Mouse (Mus musculus) intestine, postnatal 0 days (tissue): ENCODE measurements around the gene Scmh1. TPM values are rescaled to one million over a fixed set of nuclear protein-coding genes. Genes with fewer than 3 reads are reported as not detected.

Experiments used
- ATAC-seq: fragments of 200-750 bp; cut with Nextera tagmentation; 2 replicates; pipeline ENCODE4 v1.8.0; 2017; ENCODE audit warnings: mild to moderate bottlenecking, moderate TSS enrichment, moderate library complexity
- H3K27ac ChIP-seq: fragments of 300-500 bp; sonication (generic); 2 replicates; pipeline ENCODE4 v1.5.1; 2014; ENCODE audit warnings: mild to moderate bottlenecking, low read depth, low read length, moderate library complexity
- H3K27me3 ChIP-seq: fragments of 300-500 bp; sonication (generic); replicated peaks from 2 replicates; pipeline ENCODE4 v1.6.1; 2014; ENCODE audit warnings: low read length, mixed read lengths; ENCODE audit not compliant: control insufficient read depth, insufficient read depth
- H3K36me3 ChIP-seq: fragments of 300-500 bp; sonication (generic); 2 replicates; pipeline ENCODE4 v1.6.1; 2014; ENCODE audit warnings: mild to moderate bottlenecking, moderate library complexity; ENCODE audit not compliant: control insufficient read depth, insufficient read depth
- H3K4me1 ChIP-seq: fragments of 300-500 bp; sonication (generic); replicated peaks from 2 replicates; pipeline ENCODE4 v1.6.1; 2014; ENCODE audit warnings: antibody characterized with exemption, low read length, mixed read lengths; ENCODE audit not compliant: control insufficient read depth, insufficient read depth
- H3K4me2 ChIP-seq: fragments of 300-500 bp; sonication (generic); replicated peaks from 2 replicates; pipeline ENCODE4 v1.6.1; 2014; ENCODE audit warnings: low read depth, mild to moderate bottlenecking, moderate library complexity
- H3K4me3 ChIP-seq: fragments of 300-500 bp; sonication (generic); 2 replicates; pipeline ENCODE4 v1.5.1; 2014; ENCODE audit warnings: low read depth, low read length
- H3K9ac ChIP-seq: fragments of 300-500 bp; sonication (generic); 2 replicates; pipeline ENCODE4 v1.6.1; 2014; ENCODE audit warnings: mild to moderate bottlenecking, low read depth, low read length
- H3K9me3 ChIP-seq: fragments of 300-500 bp; sonication (generic); 2 replicates; pipeline ENCODE4 v1.6.1; 2016; ENCODE audit warnings: mixed run types; ENCODE audit not compliant: control insufficient read depth
- CTCF ChIP-seq: sonication (generic); IDR thresholded peaks from 2 replicates; pipeline ENCODE4 v1.5.1; 2016; ENCODE audit warnings: low read depth, mild to moderate bottlenecking, control low read depth, antibody characterized with exemption, moderate library complexity
- WGBS: fragments of 180-500 bp; shearing (Covaris S2); extraction: QIAGEN DNeasy Blood & Tissue Kit; methylation state at CpG from one replicate; pipeline ENCODE4 v1.1.7; 2014; 5-methylcytosine and 5-hydroxymethylcytosine counted together
- polyA plus RNA-seq: library from polyadenylated mRNA; unstranded; fragments of >200 nt; fragmentation: Nextera tagmentation; extraction: Ambion mirVana; gene quantifications from 2 replicates; pipeline ENCODE4 v1.2.1, GENCODE M21; 2015

The Scmh1 gene
- polyA plus RNA-seq, 1 experiment from 2014 or later = 21.8 TPM

DNA sequence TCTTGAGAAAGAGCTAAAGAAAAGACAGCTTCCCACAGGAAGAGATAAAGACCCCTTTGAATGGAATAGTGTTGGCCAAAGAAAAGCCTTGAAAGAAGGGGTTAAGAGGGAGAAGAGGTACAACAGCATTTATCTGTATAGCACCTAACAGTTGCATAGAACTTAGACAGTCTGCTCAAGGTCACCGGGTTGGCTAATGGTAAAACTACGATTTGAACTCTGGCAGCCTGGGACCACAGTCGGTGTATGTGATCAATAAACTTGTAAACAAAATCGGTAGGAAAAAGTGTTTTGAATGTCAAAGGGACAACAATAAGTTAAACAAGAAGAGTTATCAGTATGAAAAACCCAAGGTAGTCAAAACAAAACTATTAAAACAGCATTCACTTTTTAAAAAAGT, 13.0 kb downstream of the Scmh1 start:
- ATAC-seq = no peak
- TF ChIP-seq CTCF = no peak
- Histone ChIP-seq H3K9ac (no peak overlapping the region), H3K27me3 (no peaks in the 10 kb centered on the region), H3K36me3 (no peaks in the 10 kb centered on the region), H3K4me1 (no peaks in the 10 kb centered on the region), H3K4me2 (no peak overlapping the region), H3K9me3 (no peaks in the 10 kb centered on the region), H3K27ac (no peak overlapping the region), H3K4me3 (no peak overlapping the region)
- 76% methylated on average over 4 of the region's 4 CpGs for WGBS

DNA sequence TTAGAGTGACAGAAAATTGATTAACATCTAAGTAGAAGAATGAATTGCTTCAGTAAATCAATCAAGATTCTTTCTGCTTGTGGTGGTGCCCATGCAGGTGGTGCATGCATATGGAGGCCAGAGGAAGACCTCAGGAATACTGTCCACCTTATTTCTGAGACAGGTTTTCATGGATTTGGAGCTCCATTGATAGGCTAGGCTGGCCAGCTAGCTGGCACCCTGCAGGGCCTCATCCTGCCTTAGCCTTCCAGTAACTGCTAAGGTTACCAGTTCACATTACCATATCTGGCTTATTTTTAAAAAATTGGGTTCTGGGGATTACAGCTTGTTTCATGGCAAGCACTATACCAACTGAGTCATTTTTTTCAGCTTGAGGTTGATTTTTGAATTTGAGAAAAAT, 15.1 kb downstream of the Scmh1 start:
- no peak overlapping the region for H3K27ac ChIP-seq
- no peak overlapping the region for H3K4me3 ChIP-seq
- H3K27me3 ChIP-seq = no peaks in the 10 kb centered on the region
- H3K4me2 ChIP-seq = no peak overlapping the region
- no peak overlapping the region for H3K9ac ChIP-seq
- no peaks in the 10 kb centered on the region for H3K36me3 ChIP-seq
- ATAC-seq = no peak
- no peak for TF ChIP-seq CTCF
- H3K9me3 ChIP-seq = no peaks in the 10 kb centered on the region
- H3K4me1 ChIP-seq = no peaks in the 10 kb centered on the region

DNA sequence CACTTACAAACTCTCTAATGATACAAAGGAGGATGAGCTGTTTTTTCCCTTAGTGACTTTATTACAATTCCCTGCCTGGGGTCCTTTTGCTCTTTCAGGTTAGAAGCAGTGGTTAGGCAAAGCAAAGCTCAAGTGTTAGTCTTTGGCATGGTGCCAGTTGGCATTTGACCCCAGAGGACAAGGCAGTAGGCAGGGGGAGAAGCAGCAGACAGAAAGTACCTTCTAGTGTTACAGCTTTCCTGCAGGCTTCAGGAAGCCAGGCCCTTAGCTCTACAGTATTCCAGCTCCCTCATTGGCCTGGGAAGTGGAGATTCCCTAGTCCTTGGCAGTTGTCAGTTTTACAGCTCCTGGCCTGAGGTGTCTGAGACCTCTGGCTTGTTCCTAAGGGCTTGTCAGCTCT, 15.6 kb downstream of the Scmh1 start:
- Histone ChIP-seq H3K4me2 (no peak overlapping the region), H3K36me3 (no peaks in the 10 kb centered on the region), H3K4me3 (no peak overlapping the region), H3K27me3 (no peaks in the 10 kb centered on the region), H3K4me1 (no peaks in the 10 kb centered on the region), H3K27ac (no peak overlapping the region), H3K9me3 (no peaks in the 10 kb centered on the region), H3K9ac (no peak overlapping the region)
- TF ChIP-seq CTCF = no peak
- ATAC-seq = no peak

DNA sequence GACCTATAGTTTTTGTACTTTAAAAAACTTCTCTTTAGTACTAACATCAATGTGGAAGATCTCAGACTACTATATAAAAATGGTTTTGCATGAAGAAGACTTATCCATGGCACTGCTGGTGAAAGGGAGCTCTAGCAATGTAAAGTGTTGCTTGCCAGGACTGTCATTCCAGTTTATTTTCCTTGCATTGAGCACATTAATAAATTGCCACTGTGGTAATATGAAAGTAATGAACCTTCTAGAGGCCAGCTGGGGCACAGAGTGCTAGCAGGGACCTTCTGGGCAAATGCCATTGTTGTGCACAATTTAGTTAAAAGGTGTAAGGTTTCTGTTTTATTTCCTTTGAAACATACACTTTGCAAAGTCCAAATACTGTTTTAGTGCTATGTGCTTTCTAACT, 25.5 kb downstream of the Scmh1 start:
- no peak overlapping the region for H3K4me2 ChIP-seq
- no peaks in the 10 kb centered on the region for H3K9me3 ChIP-seq
- no peak overlapping the region for H3K4me3 ChIP-seq
- H3K27me3 ChIP-seq = no peaks in the 10 kb centered on the region
- H3K27ac ChIP-seq = no peak overlapping the region
- H3K36me3 ChIP-seq = no peaks in the 10 kb centered on the region
- TF ChIP-seq CTCF = no peak
- H3K4me1 ChIP-seq = no peaks in the 10 kb centered on the region
- no peak overlapping the region for H3K9ac ChIP-seq
- no peak for ATAC-seq

DNA sequence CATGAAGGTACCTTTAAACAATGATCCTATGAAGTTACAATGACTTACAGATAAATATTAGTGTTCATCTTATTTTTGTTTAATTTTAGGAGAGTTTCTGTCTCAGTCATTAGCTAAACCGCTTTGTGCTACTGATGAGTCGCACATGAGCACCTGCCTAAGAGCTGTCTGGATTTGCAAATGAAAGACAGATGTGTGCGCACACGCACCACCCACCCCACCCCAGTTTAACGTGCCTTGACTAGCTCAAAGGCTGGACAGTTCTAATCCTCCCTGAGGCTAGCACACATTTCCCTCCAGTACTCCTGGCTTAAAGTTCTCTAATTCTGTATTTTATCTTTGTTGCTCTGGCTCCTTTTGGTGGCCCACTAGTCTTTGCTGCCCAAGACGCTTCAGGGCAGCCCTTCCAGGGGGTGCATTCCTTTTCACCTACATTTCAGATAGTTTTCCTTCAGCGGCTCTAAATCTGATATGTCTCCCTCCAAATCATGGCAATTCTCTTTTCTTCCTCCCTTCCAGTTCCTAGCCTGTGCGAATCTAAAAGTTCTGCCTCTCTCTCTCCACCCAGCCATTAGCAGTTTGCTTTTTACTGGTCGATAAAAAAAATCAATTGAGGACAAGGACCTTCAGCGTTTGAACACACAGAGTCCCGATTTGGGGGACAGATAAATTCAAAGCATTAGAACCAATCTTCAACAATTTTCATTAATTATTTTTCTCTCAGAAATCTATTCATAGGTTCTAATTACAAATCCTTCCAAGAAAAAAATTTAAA, 27.7 kb downstream of the Scmh1 start:
- no peak overlapping the region for H3K4me3 ChIP-seq
- H3K27me3 ChIP-seq = no peaks in the 10 kb centered on the region
- no peak overlapping the region for H3K4me2 ChIP-seq
- ATAC-seq = no peak
- TF ChIP-seq CTCF = no peak
- no peaks in the 10 kb centered on the region for H3K36me3 ChIP-seq
- WGBS = 61% methylated on average over 11 of the region's 11 CpGs
- no peaks in the 10 kb centered on the region for H3K4me1 ChIP-seq
- H3K9me3 ChIP-seq = no peaks in the 10 kb centered on the region
- H3K9ac ChIP-seq = no peak overlapping the region
- no peak overlapping the region for H3K27ac ChIP-seq

DNA sequence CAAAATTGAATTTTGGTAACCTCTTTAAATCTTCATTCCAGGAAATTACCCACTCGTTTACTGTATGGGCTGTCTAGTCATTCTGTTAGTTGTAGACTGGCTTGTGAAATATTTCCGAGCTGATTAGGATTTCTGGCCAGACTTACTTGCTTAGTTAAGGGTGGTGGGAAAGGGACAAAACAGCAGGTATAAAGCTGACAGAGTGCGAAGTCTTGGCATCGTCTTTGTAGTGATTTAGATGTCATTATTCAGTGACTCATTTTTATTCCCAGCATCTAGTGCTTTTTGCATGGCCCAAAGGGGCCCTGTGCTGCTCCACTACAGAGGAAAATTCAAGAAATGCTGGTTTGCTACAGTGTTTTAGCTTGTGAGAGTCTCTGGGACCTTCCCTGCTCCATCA, 56.7 kb downstream of the Scmh1 start:
- Histone ChIP-seq H3K27me3 (no peaks in the 10 kb centered on the region), H3K4me2 (no peak overlapping the region), H3K4me3 (no peak overlapping the region), H3K27ac (no peak overlapping the region), H3K9me3 (no peaks in the 10 kb centered on the region), H3K4me1 (no peaks in the 10 kb centered on the region), H3K36me3 (no peaks in the 10 kb centered on the region), H3K9ac (no peak overlapping the region)
- ATAC-seq = no peak
- WGBS = 79% methylated on average over 4 of the region's 4 CpGs
- TF ChIP-seq CTCF = no peak

DNA sequence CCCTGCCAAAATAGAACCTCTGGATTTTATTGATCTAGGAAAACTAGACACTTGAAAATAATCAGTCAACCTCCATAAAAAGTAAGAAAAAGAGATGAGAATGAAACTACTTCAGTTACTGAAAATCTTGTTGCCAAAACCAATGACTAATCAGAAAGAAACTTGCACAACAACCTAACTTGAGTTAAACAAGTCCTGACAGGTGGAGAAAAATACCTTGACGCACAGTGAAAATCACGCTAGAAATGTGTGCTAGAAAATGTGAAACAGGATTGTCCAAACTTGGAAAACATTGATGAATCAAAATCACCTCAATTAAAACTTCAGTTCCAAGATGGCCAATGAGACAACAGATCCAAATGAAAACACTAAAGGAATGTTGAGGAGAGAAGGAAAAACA, 67.9 kb downstream of the Scmh1 start:
- no peak overlapping the region for H3K4me3 ChIP-seq
- 96% methylated on average over 2 of the region's 2 CpGs for WGBS
- peaks cover 28% of the 10 kb centered on the region for H3K36me3 ChIP-seq
- H3K9ac ChIP-seq = no peak overlapping the region
- ATAC-seq = no peak
- no peak overlapping the region for H3K4me2 ChIP-seq
- no peak for TF ChIP-seq CTCF
- H3K27ac ChIP-seq = no peak overlapping the region
- no peaks in the 10 kb centered on the region for H3K27me3 ChIP-seq
- H3K4me1 ChIP-seq = no peaks in the 10 kb centered on the region
- no peaks in the 10 kb centered on the region for H3K9me3 ChIP-seq
